Mouse (Mus musculus): ENCODE data around the gene Cdc42se1. TPM values are rescaled to one million over a fixed set of nuclear protein-coding genes. Genes with fewer than 3 reads are reported as not detected.

Gene Cdc42se1
- polyA plus RNA-seq, 1 experiment, result 156 TPM

GRCm38 (mm10) chr3:95230495-95231297 lies 2.2 kb downstream of the Cdc42se1 start:
- Histone ChIP-seq H3K27me3 (ENCODE audit: control insufficient read depth, insufficient read depth, low read length) (no peaks in the 10 kb centered on the region), H3K36me3 (ENCODE audit: control insufficient read depth, insufficient read depth, low read length) (peaks cover 40% of the 10 kb centered on the region), H3K4me1 (replicated peaks; ENCODE audit: control insufficient read depth, insufficient read depth, low read length) (peaks cover 30% of the 10 kb centered on the region), H3K27ac (ENCODE audit: control insufficient read depth, insufficient read depth, low read length) (peak overlapping the region; percentile 89), H3K4me3 (ENCODE audit: control insufficient read depth, insufficient read depth, low read length) (peak overlapping the region; percentile 72)
- WGBS, result 8% methylated on average over 8 of the region's 8 CpGs
- TF ChIP-seq POLR2A (IDR thresholded peaks at IDR 0.05; ENCODE audit: control insufficient read depth, extremely low read depth, insufficient read depth, low read length, poor library complexity), result no peak
- DNase-seq, result peak; percentile 39

DNA sequence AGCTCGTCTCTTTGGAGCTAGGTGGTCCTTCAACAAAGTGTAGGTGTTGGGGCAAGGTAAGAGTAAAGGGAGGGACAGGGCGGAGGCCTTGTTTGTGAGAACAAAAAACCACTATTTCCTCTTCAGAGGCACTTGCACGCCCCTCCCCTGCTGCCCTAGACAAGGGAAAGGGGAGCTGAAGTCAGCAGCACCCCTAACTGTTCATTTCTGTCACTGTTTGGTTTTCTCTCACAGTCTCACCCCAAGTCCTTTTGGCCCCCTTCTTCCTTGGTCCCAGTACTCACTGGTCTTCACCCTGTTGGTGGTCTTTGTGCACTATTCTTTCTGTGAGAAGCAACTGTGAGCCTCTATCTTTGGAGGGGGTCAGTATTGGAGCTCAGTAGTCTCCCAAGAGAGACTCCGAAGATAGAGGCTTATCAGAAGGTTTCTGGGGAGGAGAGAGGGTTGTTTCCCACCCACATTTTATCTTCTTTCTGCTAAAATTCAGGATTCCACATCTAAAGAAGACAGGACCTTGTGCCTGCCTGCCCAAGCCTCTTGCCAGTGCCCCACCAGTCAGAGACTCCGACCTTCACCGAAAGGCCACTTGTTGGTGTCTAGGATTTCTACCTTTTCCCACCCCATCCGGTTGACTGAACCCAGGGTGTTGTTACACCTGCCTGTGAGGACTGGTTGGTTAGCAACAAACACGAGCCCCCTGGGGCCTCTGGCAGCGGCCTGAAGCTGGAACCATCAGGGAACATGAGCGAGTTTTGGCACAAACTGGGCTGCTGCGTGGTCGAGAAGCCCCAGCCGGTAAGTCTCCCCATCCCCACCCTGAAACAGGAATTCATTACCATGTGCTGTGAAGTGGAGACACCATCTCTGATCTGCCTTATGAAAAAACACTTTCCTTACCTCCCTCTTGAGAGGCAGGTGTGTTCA lies 3.0 kb downstream of the Cdc42se1 start, which contains the start of gene Mllt11:
TSS of gene Mllt11 (minus strand) at position 874 of the 924 bp plus-strand sequence.
- H3K27me3 ChIP-seq (ENCODE audit: control insufficient read depth, insufficient read depth, low read length), result no peaks in the 10 kb centered on the region
- peak within 1 kb of the TSS; percentile 89 for H3K27ac ChIP-seq (ENCODE audit: control insufficient read depth, insufficient read depth, low read length)
- 54% methylated on average over 13 of the region's 13 CpGs for WGBS
- peak within 1 kb of the TSS; percentile 53 for H3K4me3 ChIP-seq (ENCODE audit: control insufficient read depth, insufficient read depth, low read length)
- no peak for TF ChIP-seq CTCF (IDR thresholded peaks at IDR 0.05; ENCODE audit: borderline replicate concordance, control insufficient read depth, extremely low read depth, insufficient read depth, low read length, poor library complexity)
- no peak for TF ChIP-seq POLR2A (IDR thresholded peaks at IDR 0.05; ENCODE audit: control insufficient read depth, extremely low read depth, insufficient read depth, low read length, poor library complexity)
- H3K36me3 ChIP-seq (ENCODE audit: control insufficient read depth, insufficient read depth, low read length), result peaks cover 47% of the 10 kb centered on the region
- H3K4me1 ChIP-seq (replicated peaks; ENCODE audit: control insufficient read depth, insufficient read depth, low read length), result peaks cover 30% of the 10 kb centered on the region
- peak; percentile 70 for DNase-seq

DNA sequence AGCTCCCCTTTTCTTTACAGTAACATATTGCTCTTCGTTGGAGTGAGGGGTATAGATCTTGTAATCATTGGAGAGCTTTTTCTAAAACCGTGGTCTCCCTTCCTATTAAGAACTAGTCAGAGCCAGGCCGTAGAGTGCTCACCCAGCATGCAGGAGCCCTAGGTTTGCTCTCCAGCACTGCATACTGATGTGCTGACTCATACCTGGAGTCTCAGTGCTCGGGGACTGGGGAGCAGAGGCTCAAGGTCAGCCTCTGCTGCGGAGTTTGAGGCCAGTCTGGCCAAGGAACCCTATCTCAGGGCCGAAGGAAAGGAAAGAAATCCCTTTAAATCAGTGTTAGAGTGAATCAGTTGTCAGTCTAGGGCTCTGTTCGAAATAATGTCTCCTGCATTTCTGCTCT lies 4.2 kb downstream of the Cdc42se1 start:
- WGBS, result 92% methylated on average over 7 of the region's 7 CpGs
- peaks cover 53% of the 10 kb centered on the region for H3K36me3 ChIP-seq (ENCODE audit: control insufficient read depth, insufficient read depth, low read length)
- no peaks in the 10 kb centered on the region for H3K27me3 ChIP-seq (ENCODE audit: control insufficient read depth, insufficient read depth, low read length)
- H3K4me1 ChIP-seq (replicated peaks; ENCODE audit: control insufficient read depth, insufficient read depth, low read length), result peaks cover 26% of the 10 kb centered on the region
- TF ChIP-seq POLR2A (IDR thresholded peaks at IDR 0.05; ENCODE audit: control insufficient read depth, extremely low read depth, insufficient read depth, low read length, poor library complexity), result no peak
- TF ChIP-seq CTCF (IDR thresholded peaks at IDR 0.05; ENCODE audit: borderline replicate concordance, control insufficient read depth, extremely low read depth, insufficient read depth, low read length, poor library complexity), result no peak
- no peak overlapping the region for H3K27ac ChIP-seq (ENCODE audit: control insufficient read depth, insufficient read depth, low read length)
- no peak overlapping the region for H3K4me3 ChIP-seq (ENCODE audit: control insufficient read depth, insufficient read depth, low read length)
- no peak for DNase-seq

- peaks cover 53% of the 10 kb centered on the region for H3K36me3 ChIP-seq (ENCODE audit: control insufficient read depth, insufficient read depth, low read length)
- peaks cover 26% of the 10 kb centered on the region for H3K4me1 ChIP-seq (replicated peaks; ENCODE audit: control insufficient read depth, insufficient read depth, low read length)
- 93% methylated on average over 16 of the region's 16 CpGs for WGBS
- H3K27me3 ChIP-seq (ENCODE audit: control insufficient read depth, insufficient read depth, low read length), result no peaks in the 10 kb centered on the region
- TF ChIP-seq POLR2A (IDR thresholded peaks at IDR 0.05; ENCODE audit: control insufficient read depth, extremely low read depth, insufficient read depth, low read length, poor library complexity) (no peak), CTCF (IDR thresholded peaks at IDR 0.05; ENCODE audit: borderline replicate concordance, control insufficient read depth, extremely low read depth, insufficient read depth, low read length, poor library complexity) (no peak)
- no peak for DNase-seq
- H3K4me3 ChIP-seq (ENCODE audit: control insufficient read depth, insufficient read depth, low read length), result no peak overlapping the region
- H3K27ac ChIP-seq (ENCODE audit: control insufficient read depth, insufficient read depth, low read length), result no peak overlapping the region
Observed at GRCm38 (mm10) chr3:95233303-95233980, 4.9 kb downstream of the Cdc42se1 start.

- H3K4me3 ChIP-seq (ENCODE audit: control insufficient read depth, insufficient read depth, low read length), result no peak overlapping the region
- H3K27me3 ChIP-seq (ENCODE audit: control insufficient read depth, insufficient read depth, low read length), result no peaks in the 10 kb centered on the region
- H3K4me1 ChIP-seq (replicated peaks; ENCODE audit: control insufficient read depth, insufficient read depth, low read length), result peaks cover 20% of the 10 kb centered on the region
- no peak for DNase-seq
- H3K27ac ChIP-seq (ENCODE audit: control insufficient read depth, insufficient read depth, low read length), result no peak overlapping the region
- TF ChIP-seq POLR2A (IDR thresholded peaks at IDR 0.05; ENCODE audit: control insufficient read depth, extremely low read depth, insufficient read depth, low read length, poor library complexity), result no peak
- TF ChIP-seq CTCF (IDR thresholded peaks at IDR 0.05; ENCODE audit: borderline replicate concordance, control insufficient read depth, extremely low read depth, insufficient read depth, low read length, poor library complexity), result no peak
- H3K36me3 ChIP-seq (ENCODE audit: control insufficient read depth, insufficient read depth, low read length), result peaks cover 53% of the 10 kb centered on the region
- 94% methylated on average over 23 of the region's 23 CpGs for WGBS
Observed at GRCm38 (mm10) chr3:95235386-95236301, 7.1 kb downstream of the Cdc42se1 start.

All from thymus, adult 2 months (tissue).